Mouse (Mus musculus) embryonic facial prominence, embryonic 14.5 days (tissue): ENCODE results near the gene Fgfr4. TPM values are rescaled to one million over a fixed set of nuclear protein-coding genes. Genes with fewer than 3 reads are reported as not detected.
A peak's percentile ranks its signal among the peaks of the same experiment; 100 is the strongest.

Experiments
- ATAC-seq: fragments of 200-750 bp; cut with Nextera tagmentation; 2 replicates; pipeline ENCODE4 v1.8.0; 2017; ENCODE audit warnings: low read depth, moderate number of reproducible peaks, moderate TSS enrichment
- DNase-seq: peaks from one replicate; pipeline ENCODE4 v3.0.0-alpha.2; 2015; ENCODE audit warnings: low spot score
- H3K27ac ChIP-seq: fragments of 300-500 bp; sonication (generic); replicated peaks from 2 replicates; pipeline ENCODE4 v1.5.1; 2014; ENCODE audit warnings: low read depth, mild to moderate bottlenecking, low read length, moderate library complexity
- H3K27me3 ChIP-seq: fragments of 300-500 bp; sonication (generic); replicated peaks from 2 replicates; pipeline ENCODE4 v1.6.1; 2014; ENCODE audit warnings: low read length; ENCODE audit not compliant: control insufficient read depth, insufficient read depth
- H3K36me3 ChIP-seq: fragments of 300-500 bp; sonication (generic); 2 replicates; pipeline ENCODE4 v1.6.1; 2014; ENCODE audit warnings: low read length, mixed read lengths; ENCODE audit not compliant: control insufficient read depth, insufficient read depth
- H3K4me1 ChIP-seq: fragments of 300-500 bp; sonication (generic); 2 replicates; pipeline ENCODE4 v1.6.1; 2014; ENCODE audit warnings: antibody characterized with exemption, low read length; ENCODE audit not compliant: control insufficient read depth, insufficient read depth
- H3K4me2 ChIP-seq: fragments of 300-500 bp; sonication (generic); 2 replicates; pipeline ENCODE4 v1.6.1; 2014; ENCODE audit warnings: low read depth, mild to moderate bottlenecking, low read length, moderate library complexity, mixed read lengths
- H3K4me3 ChIP-seq: fragments of 300-500 bp; sonication (generic); 2 replicates; pipeline ENCODE4 v1.5.1; 2014; ENCODE audit warnings: low read depth, mild to moderate bottlenecking, low read length
- H3K9ac ChIP-seq: fragments of 300-500 bp; sonication (generic); 2 replicates; pipeline ENCODE4 v1.6.1; 2014; ENCODE audit warnings: low read depth, mild to moderate bottlenecking, low read length, moderate library complexity, mixed read lengths
- H3K9me3 ChIP-seq: fragments of 300-500 bp; sonication (generic); 2 replicates; pipeline ENCODE4 v1.6.1; 2016; ENCODE audit warnings: low read length; ENCODE audit not compliant: control insufficient read depth
- WGBS: fragments of 180-500 bp; shearing (Covaris S2); extraction: QIAGEN DNeasy Blood & Tissue Kit; methylation state at CpG from one replicate; pipeline ENCODE4 v1.1.7; 2014; 5-methylcytosine and 5-hydroxymethylcytosine counted together
- polyA plus RNA-seq: library from polyadenylated mRNA; unstranded; fragments of >200 nt; fragmentation: Nextera tagmentation; extraction: Ambion mirVana; gene quantifications from 2 replicates; pipeline ENCODE4 v1.2.1, GENCODE M21; 2014

The Fgfr4 gene
- polyA plus RNA-seq, 1 experiment from 2014 or later = 16.4 TPM

- 82% methylated on average over 11 of the region's 11 CpGs for WGBS
- no peak for ATAC-seq
- H3K9ac ChIP-seq = no peak overlapping the region
- no peak overlapping the region for H3K4me2 ChIP-seq
- no peaks in the 10 kb centered on the region for H3K9me3 ChIP-seq
- no peak for DNase-seq
- H3K27ac ChIP-seq = peak overlapping the region; percentile 42; the same call in 1 of the 2 replicates
- no peak overlapping the region for H3K4me3 ChIP-seq
- H3K27me3 ChIP-seq = no peaks in the 10 kb centered on the region
- H3K36me3 ChIP-seq = no peaks in the 10 kb centered on the region
- H3K4me1 ChIP-seq = peaks cover 14% of the 10 kb centered on the region
Observed at GRCm38 (mm10) chr13:55167798-55168197, 15.4 kb downstream of the Fgfr4 start.

- H3K4me2 ChIP-seq = peak overlapping the region; percentile 31; the same call in 1 of the 2 replicates
- WGBS = 85% methylated on average over 5 of the region's 5 CpGs
- DNase-seq = no peak
Observed at GRCm38 (mm10) chr13:55168255-55168654, 15.8 kb downstream of the Fgfr4 start.

GRCm38 (mm10) chr13:55168958-55169369, 16.5 kb downstream of the Fgfr4 start:
- Histone ChIP-seq H3K4me3 (no peak overlapping the region), H3K9ac (no peak overlapping the region), H3K4me1 (peaks cover 14% of the 10 kb centered on the region), H3K4me2 (peak overlapping the region; percentile 31; the same call in 1 of the 2 replicates), H3K27me3 (no peaks in the 10 kb centered on the region), H3K36me3 (no peaks in the 10 kb centered on the region), H3K9me3 (no peaks in the 10 kb centered on the region), H3K27ac (peak overlapping the region; percentile 42; the same call in 1 of the 2 replicates)
- 48% methylated on average over 10 of the region's 13 CpGs for WGBS
- ATAC-seq (peak; percentile 90), DNase-seq (peak; percentile 88)

More at GRCm38 (mm10) chr13:55168255-55168654, 15.8 kb downstream of the Fgfr4 start:
- no peaks in the 10 kb centered on the region for H3K27me3 ChIP-seq
- H3K9ac ChIP-seq = no peak overlapping the region
- H3K4me3 ChIP-seq = no peak overlapping the region
- H3K27ac ChIP-seq = peak overlapping the region; percentile 42; the same call in 1 of the 2 replicates
- H3K9me3 ChIP-seq = no peaks in the 10 kb centered on the region
- H3K36me3 ChIP-seq = no peaks in the 10 kb centered on the region
- H3K4me1 ChIP-seq = peaks cover 14% of the 10 kb centered on the region
- no peak for ATAC-seq

- H3K27ac ChIP-seq = peak overlapping the region; percentile 59
- peak overlapping the region; percentile 42 for H3K4me2 ChIP-seq
- no peaks in the 10 kb centered on the region for H3K27me3 ChIP-seq
- peak overlapping the region; percentile 4; the same call in 1 of the 2 replicates for H3K4me3 ChIP-seq
- H3K9ac ChIP-seq = peak overlapping the region; percentile 52
- WGBS = 15% methylated on average over 23 of the region's 26 CpGs
- DNase-seq (peak; percentile 92), ATAC-seq (peak; percentile 84)
- H3K9me3 ChIP-seq = no peaks in the 10 kb centered on the region
- no peaks in the 10 kb centered on the region for H3K36me3 ChIP-seq
- peaks cover 14% of the 10 kb centered on the region for H3K4me1 ChIP-seq
Observed at GRCm38 (mm10) chr13:55171517-55172335, 19.3 kb downstream of the Fgfr4 start.

- Histone ChIP-seq H3K4me3 (no peak overlapping the region), H3K27me3 (no peaks in the 10 kb centered on the region), H3K9me3 (no peaks in the 10 kb centered on the region), H3K36me3 (no peaks in the 10 kb centered on the region), H3K27ac (peak overlapping the region; percentile 59), H3K4me1 (peaks cover 14% of the 10 kb centered on the region), H3K4me2 (peak overlapping the region; percentile 42), H3K9ac (no peak overlapping the region)
- no peak for DNase-seq
- 42% methylated on average over 7 of the region's 7 CpGs for WGBS
- ATAC-seq = no peak
Observed at GRCm38 (mm10) chr13:55172336-55172770, 19.9 kb downstream of the Fgfr4 start.

- WGBS = 55% methylated on average over 10 of the region's 11 CpGs
- Histone ChIP-seq H3K36me3 (no peaks in the 10 kb centered on the region), H3K4me2 (no peak overlapping the region), H3K9ac (no peak overlapping the region), H3K4me3 (no peak overlapping the region), H3K27me3 (no peaks in the 10 kb centered on the region), H3K27ac (no peak overlapping the region), H3K9me3 (no peaks in the 10 kb centered on the region), H3K4me1 (peaks cover 11% of the 10 kb centered on the region)
- ATAC-seq (peak; percentile 38; the same call in 1 of the 2 replicates), DNase-seq (peak; percentile 78)
Observed at GRCm38 (mm10) chr13:55174347-55174746, 21.9 kb downstream of the Fgfr4 start.

- Histone ChIP-seq H3K27ac (no peak overlapping the region), H3K9ac (no peak overlapping the region), H3K4me1 (peaks cover 8% of the 10 kb centered on the region), H3K4me3 (no peak overlapping the region), H3K36me3 (no peaks in the 10 kb centered on the region), H3K4me2 (no peak overlapping the region), H3K9me3 (no peaks in the 10 kb centered on the region), H3K27me3 (no peaks in the 10 kb centered on the region)
- WGBS = 77% methylated on average over 6 of the region's 6 CpGs
- no peak for ATAC-seq
- DNase-seq = no peak
Observed at GRCm38 (mm10) chr13:55176265-55176664, 23.8 kb downstream of the Fgfr4 start.

GRCm38 (mm10) chr13:55177903-55178496, 25.6 kb downstream of the Fgfr4 start:
- DNase-seq (no peak), ATAC-seq (no peak)
- Histone ChIP-seq H3K9ac (no peak overlapping the region), H3K27me3 (no peaks in the 10 kb centered on the region), H3K4me3 (no peak overlapping the region), H3K9me3 (no peaks in the 10 kb centered on the region), H3K27ac (no peak overlapping the region), H3K36me3 (no peaks in the 10 kb centered on the region), H3K4me1 (0 out of 2 replicates have a peak, but pooled peaks cover 3% of the 10 kb centered on the region), H3K4me2 (no peak overlapping the region)
- 65% methylated on average over 4 of the region's 4 CpGs for WGBS
